Mouse (Mus musculus): ENCODE results near the gene Fam19a5. TPM values are rescaled to one million over a fixed set of nuclear protein-coding genes. Genes with fewer than 3 reads are reported as not detected.

Gene Fam19a5
- polyA plus RNA-seq, 1 experiment from 2014 or later, result 1.4 TPM

GRCm38 (mm10) chr15:87773955-87774354 is 229.9 kb downstream of the Fam19a5 start:
- Histone ChIP-seq H3K4me2 (replicated peaks; ENCODE audit: low read depth) (no peak overlapping the region), H3K4me3 (ENCODE audit: low read depth, low read length) (no peak overlapping the region), H3K27me3 (replicated peaks; ENCODE audit: control insufficient read depth, insufficient read depth, low read length) (no peaks in the 10 kb centered on the region), H3K9ac (ENCODE audit: low read depth, low read length) (no peak overlapping the region), H3K36me3 (ENCODE audit: control insufficient read depth, insufficient read depth) (no peaks in the 10 kb centered on the region), H3K4me1 (replicated peaks; ENCODE audit: control insufficient read depth, insufficient read depth, low read length) (no peaks in the 10 kb centered on the region), H3K9me3 (ENCODE audit: control insufficient read depth) (no peaks in the 10 kb centered on the region), H3K27ac (ENCODE audit: low read depth, low read length) (no peak overlapping the region)
- no peak for ATAC-seq
- WGBS, result 57% methylated on average over 4 of the region's 4 CpGs
- TF ChIP-seq CTCF (IDR thresholded peaks at IDR 0.05; ENCODE audit: low read depth), result no peak

DNA sequence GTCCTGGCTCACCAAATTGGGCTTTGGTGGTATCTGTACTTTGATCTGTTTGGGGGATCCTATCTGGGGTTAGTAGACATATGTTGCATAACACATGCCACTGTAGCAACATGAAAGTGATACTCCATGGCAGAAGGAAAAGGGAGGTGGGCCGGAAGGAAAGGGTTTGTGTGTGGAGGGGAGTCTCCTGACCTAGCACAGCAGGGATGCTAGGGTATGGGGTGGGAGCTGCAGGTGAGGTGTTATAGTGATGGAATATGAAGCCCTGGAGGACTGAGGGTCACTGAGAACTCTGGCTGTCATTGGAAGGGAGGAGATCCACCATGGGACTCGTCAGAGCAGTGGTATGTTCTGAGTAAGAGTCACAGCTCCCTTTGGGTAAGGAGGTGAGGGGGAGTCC is 239.2 kb downstream of the Fam19a5 start:
- no peak overlapping the region for H3K9ac ChIP-seq (ENCODE audit: low read depth, low read length)
- no peak for ATAC-seq
- no peak overlapping the region for H3K4me2 ChIP-seq (replicated peaks; ENCODE audit: low read depth)
- no peaks in the 10 kb centered on the region for H3K36me3 ChIP-seq (ENCODE audit: control insufficient read depth, insufficient read depth)
- no peaks in the 10 kb centered on the region for H3K27me3 ChIP-seq (replicated peaks; ENCODE audit: control insufficient read depth, insufficient read depth, low read length)
- no peak overlapping the region for H3K4me3 ChIP-seq (ENCODE audit: low read depth, low read length)
- H3K9me3 ChIP-seq (ENCODE audit: control insufficient read depth), result no peaks in the 10 kb centered on the region
- no peak overlapping the region for H3K27ac ChIP-seq (ENCODE audit: low read depth, low read length)
- TF ChIP-seq CTCF (IDR thresholded peaks at IDR 0.05; ENCODE audit: low read depth), result no peak
- 75% methylated on average over 2 of the region's 2 CpGs for WGBS
- H3K4me1 ChIP-seq (replicated peaks; ENCODE audit: control insufficient read depth, insufficient read depth, low read length), result no peaks in the 10 kb centered on the region

GRCm38 (mm10) chr15:87789671-87790070 is 245.6 kb downstream of the Fam19a5 start:
- ATAC-seq, result no peak
- Histone ChIP-seq H3K9ac (ENCODE audit: low read depth, low read length) (no peak overlapping the region), H3K4me1 (replicated peaks; ENCODE audit: control insufficient read depth, insufficient read depth, low read length) (no peaks in the 10 kb centered on the region), H3K9me3 (ENCODE audit: control insufficient read depth) (no peaks in the 10 kb centered on the region), H3K4me2 (replicated peaks; ENCODE audit: low read depth) (no peak overlapping the region), H3K36me3 (ENCODE audit: control insufficient read depth, insufficient read depth) (no peaks in the 10 kb centered on the region), H3K27ac (ENCODE audit: low read depth, low read length) (no peak overlapping the region), H3K4me3 (ENCODE audit: low read depth, low read length) (no peak overlapping the region), H3K27me3 (replicated peaks; ENCODE audit: control insufficient read depth, insufficient read depth, low read length) (no peaks in the 10 kb centered on the region)
- no peak for TF ChIP-seq CTCF (IDR thresholded peaks at IDR 0.05; ENCODE audit: low read depth)
- 77% methylated on average over 4 of the region's 4 CpGs for WGBS

DNA sequence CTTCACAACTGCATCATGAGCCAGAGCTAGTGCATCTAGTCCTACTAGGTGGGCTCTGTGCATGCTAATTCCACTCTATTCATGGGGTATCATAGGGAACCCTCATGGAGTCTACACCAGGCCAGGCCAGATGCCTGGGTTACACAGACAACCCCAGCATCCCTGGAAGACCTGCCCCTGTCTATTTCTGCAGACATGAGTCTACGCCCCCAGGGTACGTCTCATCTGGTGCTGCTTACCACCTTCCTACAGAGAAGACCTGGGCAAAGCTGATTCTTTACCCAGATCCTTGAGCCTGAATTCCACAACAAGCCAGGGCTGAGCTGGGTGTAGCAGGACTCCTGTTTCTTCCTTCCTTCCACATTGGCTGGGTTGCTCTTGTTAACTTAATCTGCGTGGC is 249.6 kb downstream of the Fam19a5 start:
- H3K9ac ChIP-seq (ENCODE audit: low read depth, low read length), result no peak overlapping the region
- no peak overlapping the region for H3K4me2 ChIP-seq (replicated peaks; ENCODE audit: low read depth)
- H3K27me3 ChIP-seq (replicated peaks; ENCODE audit: control insufficient read depth, insufficient read depth, low read length), result no peaks in the 10 kb centered on the region
- H3K4me1 ChIP-seq (replicated peaks; ENCODE audit: control insufficient read depth, insufficient read depth, low read length), result no peaks in the 10 kb centered on the region
- H3K27ac ChIP-seq (ENCODE audit: low read depth, low read length), result no peak overlapping the region
- TF ChIP-seq CTCF (IDR thresholded peaks at IDR 0.05; ENCODE audit: low read depth), result no peak
- WGBS, result 73% methylated on average over 3 of the region's 3 CpGs
- H3K36me3 ChIP-seq (ENCODE audit: control insufficient read depth, insufficient read depth), result no peaks in the 10 kb centered on the region
- no peak overlapping the region for H3K4me3 ChIP-seq (ENCODE audit: low read depth, low read length)
- no peaks in the 10 kb centered on the region for H3K9me3 ChIP-seq (ENCODE audit: control insufficient read depth)
- ATAC-seq, result no peak

DNA sequence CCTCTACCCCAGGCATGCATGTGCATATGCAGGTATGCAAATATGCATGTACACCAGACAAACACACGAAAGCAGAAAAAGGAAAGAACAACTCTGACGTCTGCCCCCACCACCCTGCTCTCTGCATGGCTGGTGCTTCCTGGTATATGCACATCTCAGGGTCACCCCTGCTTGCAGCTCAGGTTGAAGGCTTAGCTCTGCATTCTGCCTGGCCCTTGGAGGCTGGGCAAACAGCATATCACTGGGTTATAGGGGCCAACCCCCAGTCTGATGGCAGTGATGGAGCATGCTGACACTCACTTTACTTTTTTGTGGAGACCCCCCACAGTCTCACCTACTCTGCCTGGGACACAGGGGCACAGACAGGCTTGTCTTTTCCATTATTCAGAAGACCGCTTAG is 252.5 kb downstream of the Fam19a5 start:
- Histone ChIP-seq H3K27me3 (replicated peaks; ENCODE audit: control insufficient read depth, insufficient read depth, low read length) (no peaks in the 10 kb centered on the region), H3K36me3 (ENCODE audit: control insufficient read depth, insufficient read depth) (no peaks in the 10 kb centered on the region), H3K4me1 (replicated peaks; ENCODE audit: control insufficient read depth, insufficient read depth, low read length) (no peaks in the 10 kb centered on the region), H3K9ac (ENCODE audit: low read depth, low read length) (no peak overlapping the region), H3K4me2 (replicated peaks; ENCODE audit: low read depth) (no peak overlapping the region), H3K9me3 (ENCODE audit: control insufficient read depth) (no peaks in the 10 kb centered on the region), H3K27ac (ENCODE audit: low read depth, low read length) (no peak overlapping the region), H3K4me3 (ENCODE audit: low read depth, low read length) (no peak overlapping the region)
- TF ChIP-seq CTCF (IDR thresholded peaks at IDR 0.05; ENCODE audit: low read depth), result no peak
- ATAC-seq, result no peak
- WGBS, result 84% methylated on average over 3 of the region's 3 CpGs

Small RNAs within 50 kb of the gene (microRNA-seq; reads per million reads assigned to microRNA genes)
- not detected for gene Mir6393

Measured in intestine, postnatal 0 days (tissue).